Mouse (Mus musculus) CH12.LX (cell line): ENCODE data around the gene Gcm2.

Source experiments
- CHD2 ChIP-seq: IDR thresholded peaks from 2 replicates; pipeline ENCODE4 v1.6.1; 2011; ENCODE audit warnings: low read length, improper control_type of control experiment
- CTCF ChIP-seq, 2 experiments: IDR thresholded peaks in 1 of 2; conservative IDR thresholded peaks in 1 of 2; 2 replicates each; pipeline ENCODE4 v1.5.1; 2011 to 2012; ENCODE audit warnings: low read depth in 2 of 2, low read length in 2 of 2, improper control_type of control experiment in 1 of 2, inconsistent platforms in 1 of 2, mild to moderate bottlenecking in 1 of 2, moderate library complexity in 1 of 2
- PAX5 ChIP-seq: IDR thresholded peaks from 2 replicates; pipeline ENCODE4 v1.6.1; 2012; ENCODE audit warnings: low read length, inconsistent platforms, mixed read lengths
- POLR2A ChIP-seq: IDR thresholded peaks from 2 replicates; pipeline ENCODE4 v1.6.1; 2011; ENCODE audit warnings: low read depth, mild to moderate bottlenecking, improper control_type of control experiment, low read length

DNA sequence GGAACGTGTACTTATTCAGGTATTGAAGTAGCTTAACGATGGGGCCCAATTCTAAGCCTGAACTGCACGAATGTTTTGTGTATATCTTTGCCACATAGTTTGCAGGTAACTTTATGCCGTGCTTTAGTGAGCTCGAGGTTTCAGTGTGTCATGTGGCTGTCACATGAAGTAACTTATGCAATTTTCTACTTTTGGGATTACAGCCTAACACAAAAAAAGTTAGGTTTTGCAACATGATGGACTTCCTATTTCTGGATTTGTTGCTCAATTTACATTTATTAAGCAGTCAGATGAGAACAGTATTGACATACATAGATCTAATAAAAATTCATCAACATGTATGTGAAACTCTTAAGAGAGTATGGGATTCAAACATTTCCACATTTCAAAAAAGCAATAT lies 37.0 kb downstream of the Gcm2 start:
- TF ChIP-seq CHD2: no peak
- no peak for TF ChIP-seq POLR2A
- TF ChIP-seq CTCF (conservative IDR thresholded peaks at IDR 0.05 in 1 of 2, IDR thresholded peaks at IDR 0.05 in 1 of 2; ENCODE audit: low read depth in 2 of 2, low read length in 2 of 2): no peak
- TF ChIP-seq PAX5: no peak
